Mouse (Mus musculus) limb, embryonic 14.5 days (tissue): ENCODE data around the gene Gnai2. TPM values are rescaled to one million over a fixed set of nuclear protein-coding genes. Genes with fewer than 3 reads are reported as not detected.

Source experiments
- ATAC-seq: fragments of 200-750 bp; cut with Nextera tagmentation; 2 replicates; pipeline ENCODE4 v1.8.0; 2017; ENCODE audit warnings: low read depth, moderate number of reproducible peaks, moderate TSS enrichment; ENCODE audit not compliant: low FRiP score
- DNase-seq: peaks from one replicate; pipeline ENCODE4 v3.0.0-alpha.2; 2015; ENCODE audit warnings: low spot score
- H3K27ac ChIP-seq: fragments of 300-500 bp; sonication (generic); replicated peaks from 2 replicates; pipeline ENCODE4 v1.5.1; 2014; ENCODE audit warnings: low read depth, mild to moderate bottlenecking, low read length, moderate library complexity, mixed read lengths
- H3K27me3 ChIP-seq: fragments of 300-500 bp; sonication (generic); 2 replicates; pipeline ENCODE4 v1.6.1; 2014; ENCODE audit warnings: low read length, mixed read lengths; ENCODE audit not compliant: control insufficient read depth, insufficient read depth
- H3K36me3 ChIP-seq: fragments of 300-500 bp; sonication (generic); 2 replicates; pipeline ENCODE4 v1.6.1; 2014; ENCODE audit warnings: mild to moderate bottlenecking, low read length, moderate library complexity, mixed read lengths; ENCODE audit not compliant: control insufficient read depth, insufficient read depth
- H3K4me1 ChIP-seq: fragments of 300-500 bp; sonication (generic); 2 replicates; pipeline ENCODE4 v1.6.1; 2014; ENCODE audit warnings: antibody characterized with exemption, low read length, mixed read lengths; ENCODE audit not compliant: control insufficient read depth, insufficient read depth
- H3K4me2 ChIP-seq: fragments of 300-500 bp; sonication (generic); replicated peaks from 2 replicates; pipeline ENCODE4 v1.6.1; 2014; ENCODE audit warnings: low read depth, mild to moderate bottlenecking, low read length, moderate library complexity; ENCODE audit not compliant: severe bottlenecking
- H3K4me3 ChIP-seq: fragments of 300-500 bp; sonication (generic); replicated peaks from 2 replicates; pipeline ENCODE4 v1.5.1; 2014; ENCODE audit warnings: low read length
- H3K9ac ChIP-seq: fragments of 300-500 bp; sonication (generic); 2 replicates; pipeline ENCODE4 v1.6.1; 2014; ENCODE audit warnings: mild to moderate bottlenecking, low read depth, low read length, moderate library complexity; ENCODE audit not compliant: severe bottlenecking
- H3K9me3 ChIP-seq: fragments of 300-500 bp; sonication (generic); 2 replicates; pipeline ENCODE4 v1.6.1; 2016; ENCODE audit warnings: low read length; ENCODE audit not compliant: control insufficient read depth
- POLR2A ChIP-seq: fragments of 200-500 bp; IDR thresholded peaks from 2 replicates; pipeline ENCODE4 v1.8.0; 2012; ENCODE audit warnings: inconsistent platforms, mild to moderate bottlenecking, moderate library complexity, borderline replicate concordance; ENCODE audit not compliant: insufficient read depth, insufficient read length; ENCODE audit errors: extremely low read depth
- WGBS: fragments of 180-500 bp; shearing (Covaris S2); extraction: QIAGEN DNeasy Blood & Tissue Kit; methylation state at CpG from one replicate; pipeline ENCODE4 v1.1.7; 2014; 5-methylcytosine and 5-hydroxymethylcytosine counted together
- polyA plus RNA-seq, 2 experiments: library from polyadenylated mRNA; depleted of rRNA in 1 of 2; stranded (reverse) in 1 of 2; unstranded in 1 of 2; fragments of >200 nt; fragmentation: Nextera tagmentation in 1 of 2; extraction: Ambion mirVana in 1 of 2; gene quantifications; 2 replicates each; pipeline versions ENCODE4 v1.2.1 to v1.2.3; 2012 to 2014

The Gnai2 gene
- polyA plus RNA-seq, 2 experiments: 392 to 496 TPM

DNA sequence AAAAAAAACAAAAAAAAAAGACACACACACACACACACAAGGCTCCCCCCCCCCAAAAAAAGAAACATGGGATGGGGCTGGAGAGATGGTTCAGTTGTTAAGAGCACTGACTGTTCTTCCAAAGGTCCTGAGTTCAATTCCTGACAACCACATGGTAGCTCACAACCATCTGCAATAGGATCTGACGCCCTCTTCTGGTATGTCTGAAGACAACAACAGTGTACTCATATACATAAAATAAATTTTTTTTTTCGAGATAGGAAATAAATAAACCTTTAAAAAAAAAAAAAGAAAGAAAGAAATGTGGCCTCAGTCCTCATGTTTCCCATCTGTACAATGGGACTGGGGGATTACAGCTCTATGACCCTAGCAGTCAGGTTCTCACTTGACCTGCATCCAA lies 17.7 kb downstream of the Gnai2 start:
- H3K27me3 ChIP-seq: no peaks in the 10 kb centered on the region
- WGBS: 89% methylated on average over 2 of the region's 2 CpGs

DNA sequence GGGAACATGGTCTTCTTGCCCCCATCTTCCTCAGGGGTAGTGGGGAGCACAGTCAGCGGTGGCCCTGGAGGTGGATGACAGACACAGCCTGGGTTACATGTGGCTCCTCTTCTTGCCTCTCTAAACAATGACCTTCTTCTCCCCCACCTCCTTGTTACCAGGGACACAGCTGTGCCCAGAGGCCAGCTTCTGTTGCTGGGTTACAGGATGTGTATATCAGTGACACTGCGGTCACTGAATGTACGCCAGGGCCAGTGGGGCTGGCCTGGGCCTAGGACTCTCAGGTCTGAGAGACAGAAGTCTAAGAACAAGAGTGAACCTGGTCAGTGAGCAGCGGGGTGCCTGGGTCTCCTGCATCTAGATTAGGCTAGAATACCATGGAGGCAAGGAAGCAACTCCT lies 20.1 kb downstream of the Gnai2 start:
- Histone ChIP-seq H3K27ac (no peak overlapping the region), H3K36me3 (peaks cover 66% of the 10 kb centered on the region), H3K9ac (no peak overlapping the region), H3K4me1 (peaks cover 24% of the 10 kb centered on the region), H3K27me3 (no peaks in the 10 kb centered on the region), H3K4me3 (no peak overlapping the region), H3K4me2 (no peak overlapping the region), H3K9me3 (no peaks in the 10 kb centered on the region)
- DNase-seq: no peak
- 93% methylated on average over 4 of the region's 4 CpGs for WGBS
- no peak for ATAC-seq
- no peak for TF ChIP-seq POLR2A

More for the DNA sequence above, 17.7 kb downstream of the Gnai2 start:
- H3K9ac ChIP-seq: no peak overlapping the region
- no peaks in the 10 kb centered on the region for H3K9me3 ChIP-seq
- no peak overlapping the region for H3K27ac ChIP-seq
- H3K4me2 ChIP-seq: no peak overlapping the region
- peaks cover 5% of the 10 kb centered on the region for H3K4me1 ChIP-seq
- no peak overlapping the region for H3K4me3 ChIP-seq
- H3K36me3 ChIP-seq: peaks cover 76% of the 10 kb centered on the region
- TF ChIP-seq POLR2A: no peak
- DNase-seq: no peak
- ATAC-seq: no peak

DNA sequence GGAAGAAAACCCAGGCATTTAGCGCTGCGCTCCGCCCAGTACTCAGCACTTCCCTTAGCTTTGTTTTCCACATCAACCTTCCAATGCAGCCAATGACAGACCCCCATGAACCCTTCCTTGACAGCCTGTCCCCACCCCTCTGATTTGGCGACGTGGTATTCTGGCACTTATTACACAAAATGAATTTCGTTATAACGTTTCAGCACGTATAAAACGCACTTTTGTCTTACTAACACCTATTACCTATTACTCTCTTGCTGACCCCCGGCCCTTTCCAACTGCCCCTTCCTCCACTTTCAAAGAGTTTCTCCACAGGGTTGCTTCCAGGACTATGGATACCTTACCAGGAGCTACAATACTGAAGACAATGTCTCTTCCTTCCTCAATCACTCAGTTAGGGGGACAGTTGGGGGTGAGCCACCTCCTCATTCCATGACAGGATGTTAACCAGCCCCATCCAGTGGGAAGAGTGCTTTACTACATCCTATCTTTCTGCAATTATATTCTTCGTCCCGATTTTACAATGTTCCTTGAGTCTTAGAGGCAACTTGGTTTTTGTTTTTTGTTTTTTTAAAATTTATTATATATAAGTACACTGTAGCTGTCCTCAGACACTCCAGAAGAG lies 22.1 kb downstream of the Gnai2 start:
- Histone ChIP-seq H3K4me1 (peaks cover 40% of the 10 kb centered on the region), H3K27me3 (no peaks in the 10 kb centered on the region), H3K4me3 (peak overlapping the region; percentile 38), H3K9me3 (no peaks in the 10 kb centered on the region), H3K4me2 (peak overlapping the region; percentile 85), H3K36me3 (peaks cover 46% of the 10 kb centered on the region), H3K27ac (peak overlapping the region; percentile 92), H3K9ac (peak overlapping the region; percentile 59)
- no peak for ATAC-seq
- no peak for DNase-seq
- TF ChIP-seq POLR2A: no peak
- 11% methylated on average over 12 of the region's 12 CpGs for WGBS

DNA sequence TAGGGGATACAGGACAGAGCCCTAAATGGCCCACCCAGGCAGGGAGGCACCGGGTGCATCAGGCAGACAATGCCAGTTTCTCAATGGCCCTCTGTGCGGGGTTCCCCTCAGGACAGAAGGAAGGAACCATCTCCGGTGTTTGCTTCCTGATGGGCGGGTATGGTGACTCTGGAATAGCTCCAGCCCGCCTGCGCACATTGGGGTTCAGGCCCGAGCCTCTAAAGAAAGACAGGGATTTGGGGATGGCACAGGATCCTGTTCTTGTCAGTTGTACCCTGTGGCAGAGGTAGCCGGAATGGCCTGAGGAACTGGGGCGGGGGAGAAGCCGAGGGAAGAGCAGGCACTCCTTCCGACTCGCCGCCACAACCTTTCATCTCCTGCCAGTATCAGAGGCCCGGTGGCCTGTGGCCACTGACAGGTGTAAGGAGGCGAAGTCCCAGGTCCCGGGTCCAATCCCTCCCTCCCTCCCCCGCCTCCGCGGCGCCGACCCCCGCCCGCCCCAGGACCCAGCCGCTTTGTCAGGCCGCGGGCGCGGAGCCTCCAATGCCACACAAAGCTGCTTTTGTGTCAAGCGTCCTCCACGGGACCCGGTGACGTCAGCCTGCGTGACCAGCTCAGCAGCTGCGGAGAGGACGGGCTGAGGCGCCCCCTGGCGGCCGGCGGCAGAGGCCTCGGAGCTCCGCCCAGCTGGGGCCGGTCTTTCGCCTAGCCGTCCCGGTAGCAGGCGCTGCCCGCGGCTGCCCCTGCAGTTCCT lies 22.8 kb downstream of the Gnai2 start:
- H3K36me3 ChIP-seq: peaks cover 39% of the 10 kb centered on the region
- H3K4me1 ChIP-seq: peaks cover 47% of the 10 kb centered on the region
- WGBS: 6% methylated on average over 43 of the region's 48 CpGs
- no peak for TF ChIP-seq POLR2A
- peak overlapping the region; percentile 38 for H3K4me3 ChIP-seq
- ATAC-seq (peak; percentile 93), DNase-seq (peak; percentile 95)
- H3K9ac ChIP-seq: peak overlapping the region; percentile 59
- H3K27ac ChIP-seq: peak overlapping the region; percentile 92
- peak overlapping the region; percentile 85 for H3K4me2 ChIP-seq
- H3K27me3 ChIP-seq: no peaks in the 10 kb centered on the region
- H3K9me3 ChIP-seq: no peaks in the 10 kb centered on the region

DNA sequence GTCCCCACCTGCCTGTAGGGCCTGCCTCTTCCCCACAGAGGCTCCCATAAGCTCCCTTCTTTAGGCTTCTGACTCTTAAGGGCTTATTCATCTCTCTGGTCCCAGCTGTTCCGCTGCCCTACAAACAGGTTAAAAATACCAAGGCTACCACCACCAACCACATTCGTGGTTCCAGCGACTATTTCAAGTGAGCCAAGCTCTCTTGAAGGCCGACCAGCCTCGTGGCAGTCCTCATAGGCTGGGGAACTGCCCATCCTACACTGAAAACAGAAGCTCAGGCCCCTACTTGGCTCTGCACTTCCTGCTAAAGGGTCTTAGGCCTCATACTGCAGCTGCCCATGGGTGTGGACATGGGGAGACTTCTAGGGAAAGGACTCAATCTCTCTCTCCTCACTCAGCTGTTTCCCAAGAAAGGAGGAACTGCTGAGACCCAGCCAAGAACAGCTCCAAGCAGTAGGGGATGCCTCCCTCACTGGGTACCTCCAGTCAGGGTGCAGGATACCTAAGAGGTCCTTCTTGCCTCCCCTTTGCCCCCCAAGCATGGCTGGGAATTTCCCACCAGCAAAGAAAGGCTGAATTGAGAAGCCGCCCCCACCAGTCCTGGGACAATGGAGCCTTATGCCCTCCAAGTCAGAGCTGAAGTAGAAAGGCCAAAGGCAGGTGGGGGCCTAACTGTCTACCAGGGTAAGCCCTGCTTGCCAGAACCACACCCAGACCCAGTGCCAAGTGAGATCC lies 23.5 kb downstream of the Gnai2 start:
- H3K27ac ChIP-seq: peak overlapping the region; percentile 92
- no peaks in the 10 kb centered on the region for H3K9me3 ChIP-seq
- H3K36me3 ChIP-seq: peaks cover 32% of the 10 kb centered on the region
- H3K4me2 ChIP-seq: peak overlapping the region; percentile 85; the same call in 1 of the 2 replicates
- 63% methylated on average over 6 of the region's 6 CpGs for WGBS
- peaks cover 54% of the 10 kb centered on the region for H3K4me1 ChIP-seq
- TF ChIP-seq POLR2A: no peak
- ATAC-seq: no peak
- no peak for DNase-seq
- H3K27me3 ChIP-seq: no peaks in the 10 kb centered on the region
- peak overlapping the region; percentile 59; the same call in 1 of the 2 replicates for H3K9ac ChIP-seq
- H3K4me3 ChIP-seq: peak overlapping the region; percentile 38; the same call in 1 of the 2 replicates
